Mouse (Mus musculus): ENCODE data around the gene Akap1.
"Not testable (repeated sequence)": the region's sequence is repeated elsewhere in the genome, so short reads cannot be mapped to it uniquely, and the experiment has no call there.

- TF ChIP-seq GATA1 (IDR thresholded peaks at IDR 0.05; ENCODE audit: borderline replicate concordance, low read length); CTCF (IDR thresholded peaks at IDR 0.05; ENCODE audit: low read depth, low read length): not testable (repeated sequence)
Observed at GRCm38 (mm10) chr11:88892789-88893188, 28.4 kb upstream of the Akap1 start.

Data from G1E (cell line).